Mouse (Mus musculus) cerebellum, adult 11 months (tissue): ENCODE measurements around the gene Dlgap1.
"Not testable (repeated sequence)": the region's sequence is repeated elsewhere in the genome, so short reads cannot be mapped to it uniquely, and the experiment has no call there.

ENCODE experiments used
- DNase-seq: peaks from one replicate; pipeline ENCODE4 v3.0.0; 2022

The Dlgap1 gene

DNA sequence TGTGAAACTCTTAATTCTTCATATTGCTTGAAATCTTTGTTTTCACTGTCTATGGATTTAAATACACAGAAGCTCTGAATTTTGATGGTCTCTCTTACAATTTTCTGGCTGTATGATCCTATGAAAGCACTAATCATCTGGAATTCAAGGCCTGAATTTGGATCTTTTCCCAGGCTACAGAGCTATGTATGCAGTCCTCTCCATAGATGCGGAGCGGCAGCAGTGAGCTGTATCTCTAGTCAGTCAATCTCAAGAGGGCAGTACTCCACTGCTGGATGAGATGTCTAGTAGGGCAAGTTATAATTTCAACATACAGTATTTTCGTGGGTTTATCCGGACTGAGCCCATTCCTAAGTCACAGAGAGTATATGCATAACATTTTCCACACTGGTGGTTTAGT, 581.9 kb downstream of the Dlgap1 start:
- no peak for DNase-seq

- no peak for DNase-seq
Measured at GRCm38 (mm10) chr17:70561547-70561946, 592.7 kb downstream of the Dlgap1 start.

DNA sequence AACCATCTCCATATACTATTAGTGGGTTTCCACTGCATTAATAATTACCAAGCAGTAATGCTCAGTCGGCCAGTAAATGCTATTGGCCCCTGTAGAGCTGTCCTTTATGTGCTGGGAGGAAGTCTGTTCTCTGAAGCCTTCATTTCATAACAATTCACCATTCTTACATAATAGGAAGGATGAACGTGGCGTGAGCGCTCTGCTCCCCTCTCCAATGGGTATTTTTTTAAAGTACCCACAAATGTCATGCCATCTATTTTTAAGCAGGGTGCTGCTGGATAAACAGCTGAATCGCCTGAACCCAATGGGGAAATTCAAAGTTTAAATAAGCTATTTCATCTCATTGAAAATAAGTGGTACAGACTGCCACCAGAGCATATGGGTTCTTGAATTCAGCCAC, 602.0 kb downstream of the Dlgap1 start:
- peak; percentile 16 for DNase-seq

- no peak for DNase-seq
Measured at GRCm38 (mm10) chr17:70583042-70583441, 614.2 kb downstream of the Dlgap1 start.

- no peak for DNase-seq
Measured at GRCm38 (mm10) chr17:70586735-70587425, 618.0 kb downstream of the Dlgap1 start.

- DNase-seq: not testable (repeated sequence)
Measured at GRCm38 (mm10) chr17:70587975-70588630, 619.2 kb downstream of the Dlgap1 start.

GRCm38 (mm10) chr17:70588691-70589090, 619.8 kb downstream of the Dlgap1 start:
- DNase-seq: no peak

GRCm38 (mm10) chr17:70589140-70589539, 620.3 kb downstream of the Dlgap1 start:
- no peak for DNase-seq

GRCm38 (mm10) chr17:70590506-70590905, 621.6 kb downstream of the Dlgap1 start:
- DNase-seq: no peak

DNA sequence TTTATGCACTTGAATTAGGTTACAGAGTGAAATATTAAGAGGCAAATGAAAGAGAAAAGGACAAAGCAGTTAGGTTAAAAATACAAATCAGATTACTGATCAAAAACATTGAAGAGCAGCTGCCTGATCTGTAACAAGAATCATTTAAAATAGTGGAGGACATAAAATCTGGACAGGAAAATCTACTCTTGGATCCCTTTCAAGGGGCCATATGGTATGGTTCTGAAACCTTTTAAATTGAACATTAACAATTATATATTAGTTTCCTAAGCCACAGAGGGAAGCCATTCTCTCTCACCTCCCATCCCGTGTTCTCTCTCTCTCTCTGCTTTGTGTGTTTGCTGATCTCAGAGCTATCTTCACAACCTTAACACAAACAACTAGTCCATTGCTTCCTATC, 625.4 kb downstream of the Dlgap1 start:
- DNase-seq: no peak

DNA sequence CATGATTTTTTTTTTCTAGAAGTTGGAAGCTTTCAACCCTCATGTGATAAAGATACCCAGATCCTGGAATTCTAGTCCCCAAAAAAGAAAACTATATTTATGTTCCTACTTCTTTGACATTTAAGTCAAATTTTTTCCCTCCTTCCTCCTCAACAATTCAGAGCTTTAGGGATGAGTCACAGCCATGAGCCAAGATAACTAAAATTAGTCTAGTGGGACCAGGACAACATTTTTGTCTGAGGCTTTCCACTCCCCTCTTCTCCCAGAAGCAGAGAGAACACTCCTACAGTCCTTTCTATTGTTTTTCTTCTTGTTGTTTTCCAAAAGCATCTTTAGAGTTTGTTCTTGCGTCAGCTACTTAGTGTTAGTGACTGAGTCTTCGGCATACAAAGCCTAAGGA, 627.5 kb downstream of the Dlgap1 start:
- no peak for DNase-seq

DNA sequence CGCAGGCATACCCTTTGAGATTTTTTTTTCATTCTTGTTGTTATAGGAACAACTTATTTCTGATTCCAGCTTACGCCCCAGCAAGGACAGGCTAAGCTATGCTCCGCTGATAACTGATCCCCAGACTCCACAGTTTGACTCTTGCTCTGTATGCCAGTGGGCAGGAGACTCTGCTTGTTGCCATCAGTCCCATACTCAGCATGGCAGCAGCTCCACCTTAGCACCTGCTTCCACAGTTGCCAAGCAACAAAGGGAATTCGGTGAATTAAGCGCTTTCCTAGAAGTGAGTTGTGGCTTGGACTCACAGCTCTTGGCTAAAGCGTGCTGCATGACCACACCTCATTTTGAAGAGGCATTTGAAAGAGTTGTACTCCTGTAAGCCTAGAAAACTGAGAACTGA, 631.6 kb downstream of the Dlgap1 start:
- DNase-seq: no peak

DNA sequence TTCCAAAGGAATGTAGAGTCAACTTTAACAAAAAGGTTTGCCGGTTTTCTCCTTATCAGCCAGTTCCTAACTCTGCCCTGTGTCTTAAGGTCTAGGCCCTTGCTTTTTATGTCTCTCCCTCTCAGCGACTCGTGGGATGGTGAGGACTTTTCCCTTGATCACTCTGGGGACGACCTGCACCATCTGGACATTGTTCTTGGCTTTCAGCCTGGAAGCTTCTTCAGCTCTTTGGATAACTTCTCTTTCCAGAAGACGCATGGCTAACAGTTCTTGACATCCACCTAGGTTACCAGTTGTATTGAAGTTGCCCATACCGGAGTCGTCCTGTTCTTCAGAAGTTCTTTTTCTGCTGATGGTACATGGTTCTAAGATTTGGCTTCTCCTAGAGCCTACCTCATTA, 633.2 kb downstream of the Dlgap1 start:
- DNase-seq: no peak

- no peak for DNase-seq
Measured at GRCm38 (mm10) chr17:70605659-70606058, 636.8 kb downstream of the Dlgap1 start.

DNA sequence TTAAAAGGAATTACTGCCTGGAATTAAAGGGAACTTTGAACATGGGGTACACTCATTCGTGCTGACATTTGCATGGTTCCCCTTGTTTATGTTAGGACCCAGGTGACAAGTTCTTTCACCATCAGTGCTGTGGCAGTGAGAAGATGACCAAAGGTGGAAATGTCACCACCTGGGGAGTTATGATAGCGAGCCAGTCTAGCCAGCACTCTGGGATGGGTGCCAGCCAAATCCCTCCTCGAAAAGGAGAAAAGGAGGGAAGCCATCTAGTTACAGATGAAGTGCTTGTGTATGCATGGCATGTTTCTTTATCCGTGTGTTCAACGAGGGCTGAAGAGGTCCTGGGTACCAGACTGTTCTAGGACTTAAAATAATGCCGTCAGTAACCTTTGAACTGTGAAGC, 643.3 kb downstream of the Dlgap1 start:
- DNase-seq: peak; percentile 77

DNA sequence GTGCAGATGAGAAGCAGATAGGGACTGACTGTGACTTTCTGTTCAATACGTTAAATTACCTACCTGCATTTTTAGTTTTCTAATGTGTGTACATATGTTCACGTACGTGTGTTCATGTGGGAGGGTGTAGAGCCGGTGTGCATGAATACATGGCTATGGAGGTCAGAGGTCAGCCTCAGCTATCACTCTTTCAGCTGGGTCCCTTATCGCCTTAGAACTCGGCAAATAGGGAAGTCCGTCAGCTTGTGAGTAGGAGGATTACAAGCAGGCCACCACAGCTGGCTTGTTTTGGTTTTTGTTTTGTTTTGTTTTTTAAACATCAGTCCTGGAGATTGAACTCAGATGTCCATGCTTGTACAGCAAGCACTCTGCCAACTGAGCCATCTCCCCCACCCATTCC, 645.0 kb downstream of the Dlgap1 start:
- no peak for DNase-seq

GRCm38 (mm10) chr17:70614407-70615060, 645.7 kb downstream of the Dlgap1 start:
- no peak for DNase-seq

DNA sequence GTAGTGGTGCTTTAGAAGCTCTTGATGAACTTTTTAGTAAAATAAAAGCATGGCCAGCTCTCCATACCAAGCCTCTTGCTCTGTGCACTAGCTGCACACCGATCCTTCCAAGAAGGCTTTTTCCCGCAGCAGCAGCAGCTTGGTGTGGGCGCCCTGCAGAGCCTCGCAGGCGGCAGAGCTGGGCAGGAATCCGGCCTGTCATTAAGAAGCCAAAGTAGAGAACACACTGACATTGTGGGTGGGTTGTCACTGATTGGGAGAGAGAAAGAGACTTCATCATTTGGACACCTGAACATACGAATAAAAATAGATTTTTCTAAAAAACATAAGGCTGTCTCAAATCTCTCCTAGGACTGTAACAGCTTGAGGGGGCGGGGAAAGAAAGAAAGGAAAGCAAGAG, 653.6 kb downstream of the Dlgap1 start:
- peak; percentile 60 for DNase-seq

- DNase-seq: no peak
Measured at GRCm38 (mm10) chr17:70626396-70626795, 657.5 kb downstream of the Dlgap1 start.

DNA sequence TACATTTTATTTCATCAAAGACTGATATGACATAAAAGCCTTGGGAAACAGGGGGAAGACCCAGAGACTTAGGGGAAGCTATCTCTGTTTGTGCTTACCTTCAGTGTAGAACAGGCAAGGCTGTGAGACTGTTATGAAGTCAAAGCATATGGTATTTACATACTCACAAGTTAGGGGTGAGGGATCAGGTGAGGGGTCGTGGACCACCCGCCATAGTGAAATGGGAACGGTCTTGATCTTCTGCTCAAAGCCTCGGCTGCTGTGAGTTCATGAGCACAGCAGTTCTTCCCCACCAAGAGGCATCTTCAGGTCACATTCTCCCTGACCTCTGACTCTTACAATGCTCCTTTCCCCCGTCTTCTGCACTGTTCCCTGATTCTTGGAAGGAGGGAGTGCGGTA, 658.1 kb downstream of the Dlgap1 start:
- DNase-seq: no peak

DNA sequence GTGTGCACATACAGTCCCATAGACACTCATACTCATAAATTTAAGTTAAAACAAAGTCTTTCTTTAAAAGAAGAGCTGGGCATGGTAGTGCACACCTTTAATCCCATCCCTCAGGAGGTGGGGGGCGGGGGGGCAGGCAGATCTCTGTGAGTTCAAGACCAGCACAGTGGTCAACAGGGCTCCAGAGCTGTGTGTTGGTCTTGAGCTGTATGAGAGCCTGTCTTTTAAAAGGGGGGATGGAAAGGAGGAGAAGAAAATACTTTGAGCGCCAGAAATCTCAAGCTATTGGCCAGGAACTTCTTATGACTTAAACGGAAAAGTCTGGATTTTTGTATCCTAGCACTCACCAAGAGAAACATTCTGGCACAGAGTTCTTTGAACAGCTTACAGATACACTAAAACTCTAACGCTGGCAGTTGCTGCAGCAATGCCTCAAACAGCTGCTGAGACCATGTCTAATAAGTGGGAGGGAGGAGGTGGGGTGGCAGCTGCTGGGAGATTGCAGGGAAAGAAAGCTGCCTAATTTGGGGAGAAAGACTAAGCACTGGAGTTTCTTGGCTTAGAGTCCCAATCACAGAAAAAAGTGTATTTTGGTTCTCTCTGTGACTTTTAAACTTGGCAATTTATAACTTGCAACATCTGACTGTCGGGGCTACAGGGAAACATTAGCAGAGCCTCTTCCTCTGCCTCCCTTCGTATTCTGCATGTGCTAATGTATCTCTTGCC, 660.9 kb downstream of the Dlgap1 start:
- DNase-seq: no peak

- peak; percentile 85 for DNase-seq
Measured at GRCm38 (mm10) chr17:70633181-70633944, 664.5 kb downstream of the Dlgap1 start.

DNA sequence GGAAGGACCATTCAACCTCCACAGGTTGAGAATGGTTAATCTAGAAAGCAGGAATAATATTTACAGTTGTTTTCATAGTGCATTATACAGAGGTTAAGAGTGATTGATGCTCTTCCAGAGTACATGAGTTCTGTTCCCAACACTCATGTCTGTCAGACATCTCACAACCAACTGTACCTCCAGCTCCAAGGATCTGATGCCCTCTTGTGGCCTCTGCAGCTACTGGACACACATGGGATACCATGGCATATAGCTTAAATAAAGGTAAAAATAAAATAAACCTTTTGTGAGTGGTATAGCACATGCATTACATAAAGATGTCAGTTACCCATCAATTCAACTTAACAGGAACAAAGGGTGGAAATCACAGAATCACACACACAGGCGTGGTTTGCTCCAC, 674.3 kb downstream of the Dlgap1 start:
- DNase-seq: no peak
